Mouse (Mus musculus) limb, embryonic 13.5 days (tissue): ENCODE measurements around the gene Sez6l. TPM values are rescaled to one million over a fixed set of nuclear protein-coding genes. Genes with fewer than 3 reads are reported as not detected.

Experiments
- ATAC-seq: fragments of 200-750 bp; cut with Nextera tagmentation; 2 replicates; pipeline ENCODE4 v1.8.0; 2017; ENCODE audit warnings: low read depth, moderate number of reproducible peaks, moderate TSS enrichment; ENCODE audit not compliant: low FRiP score
- H3K27ac ChIP-seq: fragments of 300-500 bp; sonication (generic); 2 replicates; pipeline ENCODE4 v1.5.1; 2015; ENCODE audit warnings: inconsistent platforms, mild to moderate bottlenecking, moderate library complexity
- H3K27me3 ChIP-seq: fragments of 300-500 bp; sonication (generic); 2 replicates; pipeline ENCODE4 v1.6.1; 2015; ENCODE audit warnings: mild to moderate bottlenecking, inconsistent platforms
- H3K36me3 ChIP-seq: fragments of 300-500 bp; sonication (generic); 2 replicates; pipeline ENCODE4 v1.6.1; 2015; ENCODE audit warnings: inconsistent platforms, mild to moderate bottlenecking, moderate library complexity
- H3K4me1 ChIP-seq: fragments of 300-500 bp; sonication (generic); 2 replicates; pipeline ENCODE4 v1.6.1; 2015; ENCODE audit warnings: inconsistent platforms
- H3K4me2 ChIP-seq: fragments of 300-500 bp; sonication (generic); replicated peaks from 2 replicates; pipeline ENCODE4 v1.6.1; 2015; ENCODE audit warnings: inconsistent platforms, mild to moderate bottlenecking, moderate library complexity
- H3K4me3 ChIP-seq: fragments of 300-500 bp; sonication (generic); 2 replicates; pipeline ENCODE4 v1.5.1; 2015; ENCODE audit warnings: moderate library complexity, mild to moderate bottlenecking, inconsistent platforms
- H3K9ac ChIP-seq: fragments of 300-500 bp; sonication (generic); 2 replicates; pipeline ENCODE4 v1.6.1; 2015; ENCODE audit warnings: mild to moderate bottlenecking, inconsistent platforms
- H3K9me3 ChIP-seq: fragments of 300-500 bp; sonication (generic); 2 replicates; pipeline ENCODE4 v1.6.1; 2016; ENCODE audit warnings: inconsistent platforms
- WGBS: fragments of 180-500 bp; shearing (Covaris S2); methylation state at CpG from one replicate; pipeline ENCODE4 v1.1.7; 2015; 5-methylcytosine and 5-hydroxymethylcytosine counted together
- polyA plus RNA-seq: library from polyadenylated mRNA; unstranded; fragments of >200 nt; fragmentation: Nextera tagmentation; extraction: Ambion mirVana; gene quantifications from 2 replicates; pipeline ENCODE4 v1.2.1, GENCODE M21; 2015

Sez6l gene
- polyA plus RNA-seq, 1 experiment from 2014 or later = 0.25 TPM

GRCm38 (mm10) chr5:112484924-112485715, 91.9 kb downstream of the Sez6l start:
- Histone ChIP-seq H3K9ac (no peak overlapping the region), H3K4me3 (no peak overlapping the region), H3K27me3 (peaks cover 56% of the 10 kb centered on the region), H3K36me3 (no peaks in the 10 kb centered on the region), H3K9me3 (no peaks in the 10 kb centered on the region), H3K4me1 (peaks cover 11% of the 10 kb centered on the region; the same call in 1 of the 2 replicates), H3K4me2 (no peak overlapping the region), H3K27ac (no peak overlapping the region)
- WGBS = 23% methylated on average over 13 of the region's 13 CpGs
- ATAC-seq = no peak

GRCm38 (mm10) chr5:112483030-112483429, 94.0 kb downstream of the Sez6l start:
- no peak for ATAC-seq
- Histone ChIP-seq H3K9ac (no peak overlapping the region), H3K9me3 (no peaks in the 10 kb centered on the region), H3K36me3 (no peaks in the 10 kb centered on the region), H3K27me3 (peaks cover 62% of the 10 kb centered on the region), H3K4me2 (no peak overlapping the region), H3K4me1 (peaks cover 11% of the 10 kb centered on the region; the same call in 1 of the 2 replicates), H3K27ac (no peak overlapping the region), H3K4me3 (no peak overlapping the region)
- WGBS = 84% methylated on average over 8 of the region's 8 CpGs

- H3K4me1 ChIP-seq = peaks cover 11% of the 10 kb centered on the region; the same call in 1 of the 2 replicates
- peaks cover 64% of the 10 kb centered on the region for H3K27me3 ChIP-seq
- WGBS = 70% methylated on average over 13 of the region's 13 CpGs
- H3K36me3 ChIP-seq = no peaks in the 10 kb centered on the region
- H3K27ac ChIP-seq = no peak overlapping the region
- H3K4me2 ChIP-seq = no peak overlapping the region
- no peak overlapping the region for H3K4me3 ChIP-seq
- ATAC-seq = no peak
- H3K9me3 ChIP-seq = no peaks in the 10 kb centered on the region
- H3K9ac ChIP-seq = no peak overlapping the region
These were observed 94.4 kb downstream of the Sez6l start for GRCm38 (mm10) chr5:112482551-112482950.

GRCm38 (mm10) chr5:112481946-112482410, 95.0 kb downstream of the Sez6l start:
- WGBS = 38% methylated on average over 19 of the region's 19 CpGs
- Histone ChIP-seq H3K9ac (no peak overlapping the region), H3K4me2 (peak overlapping the region; percentile 19; the same call in 1 of the 2 replicates), H3K9me3 (no peaks in the 10 kb centered on the region), H3K27ac (no peak overlapping the region), H3K36me3 (no peaks in the 10 kb centered on the region), H3K4me1 (peaks cover 11% of the 10 kb centered on the region; the same call in 1 of the 2 replicates), H3K4me3 (no peak overlapping the region), H3K27me3 (peaks cover 59% of the 10 kb centered on the region)
- ATAC-seq = no peak

GRCm38 (mm10) chr5:112473453-112473852, 103.5 kb downstream of the Sez6l start:
- Histone ChIP-seq H3K9ac (no peak overlapping the region), H3K9me3 (peaks cover 4% of the 10 kb centered on the region; the same call in 1 of the 2 replicates), H3K4me1 (peaks cover 8% of the 10 kb centered on the region; the same call in 1 of the 2 replicates), H3K36me3 (no peaks in the 10 kb centered on the region), H3K4me2 (no peak overlapping the region), H3K4me3 (no peak overlapping the region), H3K27me3 (0 out of 2 replicates have a peak, but pooled peaks cover 9% of the 10 kb centered on the region), H3K27ac (no peak overlapping the region)
- ATAC-seq = no peak
- WGBS = 58% methylated on average over 6 of the region's 6 CpGs

GRCm38 (mm10) chr5:112470144-112470543, 106.8 kb downstream of the Sez6l start:
- 76% methylated on average over 6 of the region's 6 CpGs for WGBS
- no peaks in the 10 kb centered on the region for H3K36me3 ChIP-seq
- peaks cover 9% of the 10 kb centered on the region for H3K27me3 ChIP-seq
- no peak overlapping the region for H3K4me3 ChIP-seq
- H3K27ac ChIP-seq = no peak overlapping the region
- no peak overlapping the region for H3K9ac ChIP-seq
- ATAC-seq = no peak
- H3K4me1 ChIP-seq = peaks cover 8% of the 10 kb centered on the region; the same call in 1 of the 2 replicates
- peaks cover 4% of the 10 kb centered on the region; the same call in 1 of the 2 replicates for H3K9me3 ChIP-seq
- H3K4me2 ChIP-seq = no peak overlapping the region

GRCm38 (mm10) chr5:112468986-112469581, 107.9 kb downstream of the Sez6l start:
- Histone ChIP-seq H3K9ac (no peak overlapping the region), H3K4me2 (no peak overlapping the region), H3K36me3 (no peaks in the 10 kb centered on the region), H3K4me1 (peaks cover 8% of the 10 kb centered on the region; the same call in 1 of the 2 replicates), H3K27ac (no peak overlapping the region), H3K9me3 (peaks cover 4% of the 10 kb centered on the region; the same call in 1 of the 2 replicates), H3K4me3 (no peak overlapping the region), H3K27me3 (peaks cover 11% of the 10 kb centered on the region)
- 68% methylated on average over 4 of the region's 4 CpGs for WGBS
- ATAC-seq = no peak

GRCm38 (mm10) chr5:112466331-112466730, 110.7 kb downstream of the Sez6l start:
- Histone ChIP-seq H3K9me3 (peaks cover 4% of the 10 kb centered on the region; the same call in 1 of the 2 replicates), H3K4me1 (no peaks in the 10 kb centered on the region), H3K4me3 (no peak overlapping the region), H3K27me3 (peaks cover 7% of the 10 kb centered on the region), H3K27ac (no peak overlapping the region), H3K4me2 (no peak overlapping the region), H3K9ac (no peak overlapping the region), H3K36me3 (no peaks in the 10 kb centered on the region)
- no peak for ATAC-seq
- WGBS = 52% methylated on average over 6 of the region's 6 CpGs

- no peaks in the 10 kb centered on the region for H3K36me3 ChIP-seq
- H3K4me1 ChIP-seq = no peaks in the 10 kb centered on the region
- H3K9ac ChIP-seq = no peak overlapping the region
- no peaks in the 10 kb centered on the region for H3K9me3 ChIP-seq
- 67% methylated on average over 3 of the region's 3 CpGs for WGBS
- H3K4me2 ChIP-seq = no peak overlapping the region
- peaks cover 10% of the 10 kb centered on the region; the same call in 1 of the 2 replicates for H3K27me3 ChIP-seq
- no peak for ATAC-seq
- no peak overlapping the region for H3K27ac ChIP-seq
- no peak overlapping the region for H3K4me3 ChIP-seq
These were observed 117.1 kb downstream of the Sez6l start for GRCm38 (mm10) chr5:112459903-112460302.

GRCm38 (mm10) chr5:112454966-112455555, 121.9 kb downstream of the Sez6l start:
- Histone ChIP-seq H3K9ac (no peak overlapping the region), H3K36me3 (no peaks in the 10 kb centered on the region), H3K4me2 (no peak overlapping the region), H3K9me3 (no peaks in the 10 kb centered on the region), H3K27ac (no peak overlapping the region), H3K4me3 (no peak overlapping the region), H3K27me3 (peaks cover 15% of the 10 kb centered on the region), H3K4me1 (no peaks in the 10 kb centered on the region)
- 71% methylated on average over 12 of the region's 12 CpGs for WGBS
- ATAC-seq = no peak

- Histone ChIP-seq H3K4me3 (no peak overlapping the region), H3K27ac (no peak overlapping the region), H3K4me2 (no peak overlapping the region), H3K9ac (no peak overlapping the region), H3K9me3 (no peaks in the 10 kb centered on the region), H3K4me1 (no peaks in the 10 kb centered on the region), H3K27me3 (peaks cover 12% of the 10 kb centered on the region), H3K36me3 (no peaks in the 10 kb centered on the region)
- 75% methylated on average over 9 of the region's 9 CpGs for WGBS
- no peak for ATAC-seq
These were observed 123.9 kb downstream of the Sez6l start for GRCm38 (mm10) chr5:112453088-112453487.
